Mouse (Mus musculus) lung, adult 10 weeks (tissue): ENCODE measurements around the gene Gm8362. TPM values are rescaled to one million over a fixed set of nuclear protein-coding genes. Genes with fewer than 3 reads are reported as not detected.

ENCODE experiments used
- polyA plus RNA-seq: library from polyadenylated mRNA; stranded (reverse); fragments of 350-450 nt; fragmentation: Illumina TruSeq; extraction: RNeasy Lipid Tissue Mini Kit (QIAGEN cat#74804); gene quantifications from one replicate; pipeline ENCODE4 v1.2.3, GENCODE M21; 2014; ENCODE audit warnings: low read depth, low replicate concordance; ENCODE audit not compliant: insufficient read depth

Gm8362 gene
- not detected for polyA plus RNA-seq

DNA sequence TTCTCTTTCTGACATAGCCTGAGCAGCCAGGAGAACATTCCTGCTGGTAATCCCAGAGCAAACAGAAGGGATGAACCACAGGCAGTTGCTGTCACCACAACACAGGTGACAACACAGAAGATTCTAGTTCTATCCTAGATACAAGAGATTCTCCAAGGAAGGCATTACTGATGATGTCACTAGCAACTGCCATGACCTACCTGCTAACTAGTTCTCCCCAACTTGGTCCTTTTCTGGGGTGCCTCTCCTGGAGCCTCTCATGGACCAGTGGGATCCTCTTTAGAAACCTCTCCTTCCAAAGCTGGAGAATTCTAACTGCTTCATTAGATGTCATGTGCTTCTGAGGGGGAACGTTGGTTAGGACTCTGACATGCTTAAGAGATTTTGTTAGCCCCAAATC lies at the start of gene Gm8362:
Gm8362 (minus strand) TSS at position 101 of the 400 bp plus-strand sequence.

DNA sequence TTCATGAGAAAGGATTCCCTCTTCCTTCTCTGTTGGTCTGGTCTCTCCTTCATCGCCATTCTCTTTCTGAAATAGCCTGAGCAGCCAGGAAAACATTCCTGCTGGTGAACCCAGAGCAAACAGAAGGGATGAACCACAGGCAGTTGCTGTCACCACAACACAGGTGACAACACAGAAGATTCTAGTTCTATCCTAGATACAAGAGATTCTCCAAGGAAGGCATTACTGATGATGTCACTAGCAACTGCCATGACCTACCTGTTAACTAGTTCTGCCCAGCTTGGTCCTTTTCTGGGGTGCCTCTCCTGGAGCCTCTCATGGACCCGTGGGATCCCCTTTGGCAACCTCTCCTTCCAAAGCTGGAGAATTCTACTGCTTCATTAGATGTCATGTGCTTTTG lies 32.0 kb downstream of the Gm8362 start, which contains the start of gene Gm3636:
Gm3636 (minus strand) TSS at position 101 of the 400 bp plus-strand sequence.

DNA sequence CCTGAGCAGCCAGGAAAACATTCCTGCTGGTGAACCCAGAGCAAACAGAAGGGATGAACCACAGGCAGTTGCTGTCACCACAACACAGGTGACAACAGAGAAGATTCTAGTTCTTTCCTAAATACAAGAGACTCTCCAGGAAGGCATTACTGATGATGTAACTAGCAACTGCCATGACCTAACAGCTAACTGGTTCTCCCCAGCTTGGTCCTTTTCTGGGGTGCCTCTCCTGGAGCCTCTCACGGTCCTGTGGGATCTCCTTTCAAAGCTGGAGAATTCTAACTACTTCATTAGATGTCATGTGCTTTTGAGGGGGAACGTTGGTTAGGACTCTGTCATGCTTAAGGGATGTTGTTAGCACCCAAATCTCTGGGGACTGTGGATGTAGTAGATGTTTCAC lies 54.1 kb downstream of the Gm8362 start, which contains the start of gene Gm8050:
Gm8050 (minus strand) TSS at position 101 of the 400 bp plus-strand sequence.

Other genes with a start within 250 kb of the Gm8362 start
- gene Gm8356, start 237.1 kb downstream of the Gm8362 start, polyA plus RNA-seq, result not detected
- gene Gm3629, start 183.8 kb downstream of the Gm8362 start, polyA plus RNA-seq, result not detected
- gene Gm3460, start 152.0 kb downstream of the Gm8362 start, polyA plus RNA-seq, result not detected
- not detected for gene Gm10251, start 90.2 kb downstream of the Gm8362 start, polyA plus RNA-seq
- gene Gm8050, start 54.2 kb downstream of the Gm8362 start, polyA plus RNA-seq, result not detected
- gene Gm3636, start 32.1 kb downstream of the Gm8362 start, polyA plus RNA-seq, result 0.85 TPM
- not detected for gene Gm3642, start 65.9 kb upstream of the Gm8362 start, polyA plus RNA-seq
- not detected for gene Gm3667, start 115.6 kb upstream of the Gm8362 start, polyA plus RNA-seq
- gene Gm6356, start 199.4 kb upstream of the Gm8362 start, polyA plus RNA-seq, result not detected